In the genomic region with DNA sequence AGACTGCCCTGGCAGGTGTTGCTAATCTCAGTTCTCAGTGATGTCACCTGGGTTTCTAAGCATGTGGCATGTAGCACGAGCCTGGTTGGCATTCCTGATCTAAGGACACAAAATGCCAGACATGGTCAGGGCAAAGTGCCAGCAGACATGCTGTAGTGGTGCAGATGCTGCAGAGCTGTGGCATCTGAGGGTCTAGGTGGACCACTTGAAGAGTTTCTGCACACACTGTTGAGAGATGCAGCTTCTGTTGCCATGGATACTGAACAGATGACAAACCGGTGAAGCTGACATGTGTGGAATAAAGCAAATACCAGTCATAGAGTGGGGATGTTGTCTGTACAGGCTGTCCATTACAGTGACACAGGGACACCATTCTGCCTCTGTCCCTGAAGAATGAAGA, we compare ENCODE assay signal across 17 mouse cellular contexts. TPM values are rescaled to one million over a fixed set of nuclear protein-coding genes. Genes with fewer than 3 reads are reported as not detected.
A peak's percentile ranks its signal among the peaks of the same experiment; 100 is the strongest.
DNase-seq lines count a peak whose midpoint lies in the region; ATAC-seq and TF ChIP-seq lines count a peak whose summit lies in the region.
"Had no signal": no experiment of that assay in that cellular context is flagged by ENCODE, and none has a peak within 500 bp of the region (broad histone marks: within the 10 kb centered on the region; RNA-seq: fewer than 3 reads in every experiment).

No protein-coding gene starts in this region.

- H3K9ac ChIP-seq in hindbrain, embryonic 14.5 days: no peak overlapping the region
- no peak overlapping the region for H3K9ac ChIP-seq in midbrain, postnatal 0 days (replicated peaks; ENCODE audit: low read length, poor library complexity, severe bottlenecking)
- H3K9ac ChIP-seq: embryonic facial prominence, embryonic 12.5 days; heart, embryonic 15.5 days; lung, embryonic 14.5 days had no signal

- 54% methylated on average over 2 of the region's 2 CpGs for WGBS in hindbrain, embryonic 14.5 days
- WGBS in midbrain, postnatal 0 days: 32% methylated on average over 2 of the region's 2 CpGs

- H3K9me3 ChIP-seq in hindbrain, embryonic 14.5 days (ENCODE audit: control insufficient read depth, low read length): no peaks in the 10 kb centered on the region
- no peaks in the 10 kb centered on the region for H3K9me3 ChIP-seq in midbrain, postnatal 0 days (ENCODE audit: low read length)
- H3K9me3 ChIP-seq: embryonic facial prominence, embryonic 12.5 days; heart, embryonic 15.5 days had no signal

- ATAC-seq in hindbrain, embryonic 14.5 days (ENCODE audit: low FRiP score): peak; percentile 53; the same call in 1 of the 2 replicates
- peak; percentile 56; the same call in 1 of the 2 replicates for ATAC-seq in midbrain, postnatal 0 days (ENCODE audit: low FRiP score)

- peak; percentile 6 for DNase-seq in heart, postnatal 4 days
- no peak for DNase-seq in heart, adult 18-20 months
- peak; percentile 14 for DNase-seq in retina, postnatal 1 day
- no peak for DNase-seq in retina, embryonic 14.5 days (ENCODE audit: low spot score)
- DNase-seq in hindbrain, embryonic 14.5 days (ENCODE audit: low spot score): no peak
- DNase-seq in midbrain, postnatal 0 days (ENCODE audit: low spot score): peak; percentile 45
- no peak for DNase-seq in cerebellum, adult 11-12 months
- no peak for DNase-seq in spleen, adult 18-20 months
- DNase-seq: adrenal gland, postnatal 10 days; cerebellum, adult 2 months; heart, adult 2 months; kidney, postnatal 4 days; liver; lung, embryonic 14.5 days; thymus, postnatal 25 days had no signal

- no peak overlapping the region for H3K4me2 ChIP-seq in hindbrain, embryonic 14.5 days (replicated peaks)
- no peak overlapping the region for H3K4me2 ChIP-seq in midbrain, postnatal 0 days (ENCODE audit: low read depth, low read length, poor library complexity, severe bottlenecking)
- H3K4me2 ChIP-seq: embryonic facial prominence, embryonic 12.5 days; heart, embryonic 15.5 days; lung, embryonic 14.5 days had no signal

- no peaks in the 10 kb centered on the region for H3K36me3 ChIP-seq in hindbrain, embryonic 14.5 days (replicated peaks; ENCODE audit: control insufficient read depth, insufficient read depth)
- no peaks in the 10 kb centered on the region for H3K36me3 ChIP-seq in midbrain, postnatal 0 days (ENCODE audit: insufficient read depth, low read length)
- H3K36me3 ChIP-seq: embryonic facial prominence, embryonic 12.5 days; heart, embryonic 15.5 days had no signal

- TF ChIP-seq CTCF in midbrain, postnatal 0 days (IDR thresholded peaks at IDR 0.05): no peak

- H3K27me3 ChIP-seq in hindbrain, embryonic 14.5 days (ENCODE audit: control insufficient read depth, insufficient read depth, low read length): no peaks in the 10 kb centered on the region
- H3K27me3 ChIP-seq in midbrain, postnatal 0 days (ENCODE audit: insufficient read depth, low read length): no peaks in the 10 kb centered on the region
- H3K27me3 ChIP-seq: embryonic facial prominence, embryonic 12.5 days; heart, embryonic 15.5 days had no signal

- H3K27ac ChIP-seq in hindbrain, embryonic 14.5 days: no peak overlapping the region
- H3K27ac ChIP-seq in midbrain, postnatal 0 days (ENCODE audit: low read depth, low read length): no peak overlapping the region
- H3K27ac ChIP-seq: embryonic facial prominence, embryonic 12.5 days; heart, adult 2 months; heart, embryonic 15.5 days had no signal

- no peaks in the 10 kb centered on the region for H3K4me1 ChIP-seq in hindbrain, embryonic 14.5 days (replicated peaks; ENCODE audit: control insufficient read depth, insufficient read depth, low read length)
- H3K4me1 ChIP-seq in midbrain, postnatal 0 days (ENCODE audit: insufficient read depth, low read length): peaks cover 4% of the 10 kb centered on the region; the same call in 1 of the 2 replicates
- H3K4me1 ChIP-seq: embryonic facial prominence, embryonic 12.5 days; heart, embryonic 15.5 days had no signal

- H3K4me3 ChIP-seq in hindbrain, embryonic 14.5 days (replicated peaks; ENCODE audit: low read length): no peak overlapping the region
- H3K4me3 ChIP-seq in midbrain, postnatal 0 days (ENCODE audit: low read depth, low read length): no peak overlapping the region
- H3K4me3 ChIP-seq: embryonic facial prominence, embryonic 12.5 days; heart, adult 2 months; heart, embryonic 15.5 days had no signal

RNA-seq across cellular contexts. Expression of a gene that starts 7.1 kb away (rescaled TPM):
- 10 to 100 TPM; 16.3 to 19.2 TPM for total RNA-seq in heart, postnatal 4 days (2021)
- 1 to 10 TPM; 4.1 to 4.7 TPM for total RNA-seq in heart, adult 18-20 months (2021)
- 32.8 and 47.0 TPM in 2 replicates for polyA plus RNA-seq in hindbrain, embryonic 14.5 days (2014; fragmentation: Nextera tagmentation; extraction: Ambion mirVana)
- 35.7 and 44.7 TPM in 2 replicates for total RNA-seq in midbrain, postnatal 0 days (2014; rRNA removed)
- 8.0 and 11.3 TPM in 2 replicates for polyA plus RNA-seq in midbrain, postnatal 0 days (2015; fragmentation: Nextera tagmentation; extraction: Ambion mirVana)

Comparison
In these comparisons a context has a peak if more than half of its experiments do, and no peak if none do; other contexts are left out.
1. DNase-seq: peak in heart, postnatal 4 days (single experiment), retina, postnatal 1 day (single experiment) and midbrain, postnatal 0 days (single experiment); none in heart, adult 18-20 months (0 of 2), retina, embryonic 14.5 days (single experiment), hindbrain, embryonic 14.5 days (single experiment), cerebellum, adult 11-12 months (single experiment) and spleen, adult 18-20 months (0 of 2).